Mouse (Mus musculus) CH12.LX (cell line): ENCODE results near the gene Adamtsl4. TPM values are rescaled to one million over a fixed set of nuclear protein-coding genes. Genes with fewer than 3 reads are reported as not detected.

Experiments
- DNase-seq: peaks from one replicate; pipeline ENCODE4 v3.0.0-alpha.2; 2013; ENCODE audit errors: extremely low read depth
- H3K27ac ChIP-seq: 2 replicates; pipeline ENCODE4 v1.5.1; 2012; ENCODE audit warnings: low read depth, mild to moderate bottlenecking, control low read depth, moderate library complexity; ENCODE audit not compliant: insufficient read depth
- H3K27me3 ChIP-seq: replicated peaks from 2 replicates; pipeline ENCODE3; 2012; ENCODE audit warnings: inconsistent platforms
- H3K36me3 ChIP-seq, 2 experiments: replicated peaks in 1 of 2; 2 replicates each; pipeline versions ENCODE3 to v1.6.1; 2012; ENCODE audit warnings: inconsistent platforms in 1 of 2, low read length in 1 of 2, mild to moderate bottlenecking in 1 of 2, mixed read lengths in 1 of 2, moderate library complexity in 1 of 2; ENCODE audit not compliant: control insufficient read depth in 1 of 2, insufficient read depth in 1 of 2
- H3K4me1 ChIP-seq, 2 experiments: 2 replicates each; pipeline ENCODE4 v1.6.1; 2012; ENCODE audit warnings: inconsistent platforms in 1 of 2, moderate library complexity in 1 of 2; ENCODE audit not compliant: insufficient read depth in 2 of 2, control insufficient read depth in 1 of 2
- H3K4me2 ChIP-seq: 2 replicates; pipeline ENCODE4 v1.6.1; 2012; ENCODE audit warnings: low read depth, mild to moderate bottlenecking, control low read depth; ENCODE audit not compliant: poor library complexity, insufficient read depth, severe bottlenecking
- H3K4me3 ChIP-seq, 3 experiments: fragments of 150-350 bp in 1 of 3; sonication (generic) in 1 of 3; replicated peaks in 1 of 3; 2 replicates each; pipeline versions ENCODE3 to v1.5.1; 2011 to 2012; ENCODE audit warnings: low read depth in 2 of 3, low read length in 2 of 3, mild to moderate bottlenecking in 2 of 3, moderate library complexity in 2 of 3, control low read depth in 1 of 3, improper control_type of control experiment in 1 of 3, inconsistent platforms in 1 of 3, mixed read lengths in 1 of 3; ENCODE audit not compliant: poor library complexity in 1 of 3
- H3K79me2 ChIP-seq: replicated peaks from 2 replicates; pipeline ENCODE4 v1.6.1; 2012; ENCODE audit warnings: mild to moderate bottlenecking, moderate library complexity; ENCODE audit not compliant: control insufficient read depth, poor library complexity, insufficient read depth, severe bottlenecking; ENCODE audit errors: extremely low read depth
- H3K9ac ChIP-seq: 2 replicates; pipeline ENCODE4 v1.6.1; 2012; ENCODE audit warnings: low read depth, mild to moderate bottlenecking, control low read depth, moderate library complexity; ENCODE audit not compliant: insufficient read depth
- H3K9me3 ChIP-seq: replicated peaks from 2 replicates; pipeline ENCODE3; 2012; ENCODE audit warnings: low read length, inconsistent platforms, mixed read lengths
- BHLHE40 ChIP-seq: IDR thresholded peaks from 2 replicates; pipeline ENCODE4 v1.6.1; 2011; ENCODE audit warnings: mild to moderate bottlenecking, low read depth, low read length, improper control_type of control experiment
- CHD1 ChIP-seq: IDR thresholded peaks from 2 replicates; pipeline ENCODE4 v1.6.1; 2012; ENCODE audit warnings: low read depth, low read length, improper control_type of control experiment, inconsistent platforms
- CHD2 ChIP-seq: IDR thresholded peaks from 2 replicates; pipeline ENCODE4 v1.6.1; 2011; ENCODE audit warnings: low read length, improper control_type of control experiment
- CTCF ChIP-seq, 2 experiments: IDR thresholded peaks in 1 of 2; conservative IDR thresholded peaks in 1 of 2; 2 replicates each; pipeline ENCODE4 v1.5.1; 2011 to 2012; ENCODE audit warnings: low read depth in 2 of 2, low read length in 2 of 2, improper control_type of control experiment in 1 of 2, inconsistent platforms in 1 of 2, mild to moderate bottlenecking in 1 of 2, moderate library complexity in 1 of 2
- E2F4 ChIP-seq: IDR thresholded peaks from 2 replicates; pipeline ENCODE4 v1.6.1; 2011; ENCODE audit warnings: low read depth, low read length, improper control_type of control experiment; ENCODE audit not compliant: insufficient replicate concordance
- ELF1 ChIP-seq: IDR thresholded peaks from 2 replicates; pipeline ENCODE4 v1.6.1; 2014; ENCODE audit warnings: low read depth, mild to moderate bottlenecking, inconsistent platforms, low read length, improper control_type of control experiment
- EP300 ChIP-seq: IDR thresholded peaks from 2 replicates; pipeline ENCODE4 v1.6.1; 2011; ENCODE audit warnings: low read length, improper control_type of control experiment
- ETS1 ChIP-seq: conservative IDR thresholded peaks from 2 replicates; pipeline ENCODE4 v1.6.1; 2012; ENCODE audit warnings: low read depth, mild to moderate bottlenecking, inconsistent platforms, low read length, improper control_type of control experiment, moderate library complexity
- HCFC1 ChIP-seq: IDR thresholded peaks from 2 replicates; pipeline ENCODE4 v1.6.1; 2012; ENCODE audit warnings: low read depth, mild to moderate bottlenecking, inconsistent platforms, low read length, improper control_type of control experiment
- IRF4 ChIP-seq: IDR thresholded peaks from 2 replicates; pipeline ENCODE4 v1.6.1; 2014; ENCODE audit warnings: low read depth, mild to moderate bottlenecking, inconsistent platforms, low read length, improper control_type of control experiment
- JUND ChIP-seq: conservative IDR thresholded peaks from 2 replicates; pipeline ENCODE4 v1.6.1; 2011; ENCODE audit warnings: low read depth, low read length, improper control_type of control experiment
- MAFK ChIP-seq: IDR thresholded peaks from 2 replicates; pipeline ENCODE4 v1.6.1; 2011; ENCODE audit warnings: low read length, improper control_type of control experiment; ENCODE audit not compliant: insufficient replicate concordance
- MAX ChIP-seq: IDR thresholded peaks from 2 replicates; pipeline ENCODE4 v1.6.1; 2011; ENCODE audit warnings: low read length, improper control_type of control experiment
- MAZ ChIP-seq: IDR thresholded peaks from 2 replicates; pipeline ENCODE4 v1.6.1; 2012; ENCODE audit warnings: low read depth, mild to moderate bottlenecking, inconsistent platforms, low read length, improper control_type of control experiment, moderate library complexity
- MEF2A ChIP-seq: IDR thresholded peaks from 2 replicates; pipeline ENCODE4 v1.6.1; 2014; ENCODE audit warnings: low read depth, mild to moderate bottlenecking, inconsistent platforms, low read length, improper control_type of control experiment, borderline replicate concordance
- MXI1 ChIP-seq: IDR thresholded peaks from 2 replicates; pipeline ENCODE4 v1.6.1; 2011; ENCODE audit warnings: mild to moderate bottlenecking, low read depth, low read length, improper control_type of control experiment
- MYC ChIP-seq: IDR thresholded peaks from 2 replicates; pipeline ENCODE4 v1.6.1; 2011; ENCODE audit warnings: low read depth, mild to moderate bottlenecking, improper control_type of control experiment, low read length
- NELFE ChIP-seq: IDR thresholded peaks from 2 replicates; pipeline ENCODE4 v1.6.1; 2011; ENCODE audit warnings: low read depth, low read length, improper control_type of control experiment
- NRF1 ChIP-seq: IDR thresholded peaks from 2 replicates; pipeline ENCODE4 v1.6.1; 2014; ENCODE audit warnings: low read depth, mild to moderate bottlenecking, inconsistent platforms, low read length, improper control_type of control experiment, moderate library complexity
- PAX5 ChIP-seq: IDR thresholded peaks from 2 replicates; pipeline ENCODE4 v1.6.1; 2012; ENCODE audit warnings: low read length, inconsistent platforms, mixed read lengths
- POLR2A ChIP-seq: IDR thresholded peaks from 2 replicates; pipeline ENCODE4 v1.6.1; 2011; ENCODE audit warnings: low read depth, mild to moderate bottlenecking, improper control_type of control experiment, low read length
- POLR2AphosphoS2 ChIP-seq: IDR thresholded peaks from 2 replicates; pipeline ENCODE4 v1.6.1; 2011; ENCODE audit warnings: low read depth, low read length, improper control_type of control experiment
- RAD21 ChIP-seq: IDR thresholded peaks from 2 replicates; pipeline ENCODE4 v1.6.1; 2011; ENCODE audit warnings: low read depth, mild to moderate bottlenecking, low read length, improper control_type of control experiment, moderate library complexity
- RCOR1 ChIP-seq: conservative IDR thresholded peaks from 2 replicates; pipeline ENCODE4 v1.6.1; 2012; ENCODE audit warnings: low read depth, mild to moderate bottlenecking, inconsistent platforms, low read length, improper control_type of control experiment
- SIN3A ChIP-seq: IDR thresholded peaks from 2 replicates; pipeline ENCODE4 v1.6.1; 2012; ENCODE audit warnings: low read length, improper control_type of control experiment, inconsistent platforms
- SMC3 ChIP-seq: IDR thresholded peaks from 2 replicates; pipeline ENCODE4 v1.6.1; 2011; ENCODE audit warnings: low read depth, low read length, improper control_type of control experiment
- TBP ChIP-seq: conservative IDR thresholded peaks from 2 replicates; pipeline ENCODE4 v1.6.1; 2011; ENCODE audit warnings: low read depth, low read length, improper control_type of control experiment
- TCF12 ChIP-seq: IDR thresholded peaks from 2 replicates; pipeline ENCODE4 v1.6.1; 2014; ENCODE audit warnings: low read depth, mild to moderate bottlenecking, inconsistent platforms, low read length, improper control_type of control experiment
- UBTF ChIP-seq: IDR thresholded peaks from 2 replicates; pipeline ENCODE4 v1.6.1; 2012; ENCODE audit warnings: low read depth, mild to moderate bottlenecking, inconsistent platforms, low read length, improper control_type of control experiment, moderate library complexity
- USF1 ChIP-seq: IDR thresholded peaks from 2 replicates; pipeline ENCODE4 v1.6.1; 2014; ENCODE audit warnings: low read depth, mild to moderate bottlenecking, inconsistent platforms, low read length, improper control_type of control experiment
- USF2 ChIP-seq: conservative IDR thresholded peaks from 2 replicates; pipeline ENCODE4 v1.6.1; 2011; ENCODE audit warnings: low read depth, low read length, improper control_type of control experiment
- ZKSCAN1 ChIP-seq: IDR thresholded peaks from 2 replicates; pipeline ENCODE4 v1.6.1; 2012; ENCODE audit warnings: low read depth, inconsistent platforms, low read length, improper control_type of control experiment, borderline replicate concordance
- ZMIZ1 ChIP-seq: IDR thresholded peaks from 2 replicates; pipeline ENCODE4 v1.6.1; 2012; ENCODE audit warnings: low read depth, mild to moderate bottlenecking, inconsistent platforms, low read length, improper control_type of control experiment
- ZNF384 ChIP-seq: IDR thresholded peaks from 2 replicates; pipeline ENCODE4 v1.6.1; 2012; ENCODE audit warnings: low read depth, low read length, improper control_type of control experiment, inconsistent platforms
- dilution Hi-C: fragments of 300-500 bp; cut with MboI; formaldehyde crosslinking; loops from 2 replicates; pipeline ENCODE4 v1.14.3; 2020; ENCODE audit warnings: low sequenced_read_pairs; ENCODE audit not compliant: extremely low pct_unique_long_range_greater_than_20kb, extremely low pct_ligation_motif_present
- in situ Hi-C: fragments of 300-500 bp; cut with MboI; formaldehyde crosslinking; loops from 3 replicates; pipeline ENCODE4 v1.14.3; 2019; ENCODE audit warnings: low sequenced_read_pairs, low pct_ligation_motif_present, low pct_unique_long_range_greater_than_20kb, mixed read lengths
- polyA plus RNA-seq: library from polyadenylated mRNA; unstranded; fragments of >175 nt; gene quantifications from 2 replicates; pipeline ENCODE4 v1.2.1, GENCODE M21; 2012; ENCODE audit warnings: low read depth; ENCODE audit not compliant: insufficient read length
- total RNA-seq, 2 experiments: library from RNA; depleted of rRNA; stranded (reverse); fragments of 300-350 nt in 1 of 2; fragments of >200 nt in 1 of 2; gene quantifications; 2 replicates each; pipeline ENCODE4 v1.2.3; 2012 to 2014

Gene Adamtsl4
- total and polyA plus RNA-seq, 3 experiments: 0.10 to 0.85 TPM; not detected in 1

DNA sequence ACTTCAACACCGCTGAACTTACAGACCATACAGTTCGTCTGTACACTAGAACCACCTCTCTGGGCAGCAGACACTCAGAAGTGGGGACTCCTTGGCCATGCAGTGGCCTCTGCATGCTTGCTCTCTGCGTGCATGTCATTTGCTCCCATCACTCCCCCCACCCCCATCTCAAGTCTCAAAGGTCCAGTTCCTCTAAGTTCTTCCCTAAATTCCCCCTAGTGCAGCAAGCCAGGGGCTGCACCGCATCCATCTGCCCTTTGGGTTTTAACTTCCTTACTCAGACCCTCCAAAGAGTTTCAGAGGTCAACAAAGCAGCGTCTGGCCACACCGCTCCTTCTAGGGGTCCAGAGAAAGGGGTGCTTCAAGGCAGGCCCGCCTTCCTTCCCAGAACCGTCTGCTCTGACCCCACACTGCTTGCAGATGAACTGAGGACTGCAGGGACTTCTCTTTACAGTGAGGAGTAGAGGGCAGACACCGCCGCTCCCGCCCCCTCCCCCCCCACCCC, 14.0 kb downstream of the Adamtsl4 start (continued):
- TF ChIP-seq TCF12: no peak
- no peak for TF ChIP-seq MEF2A
- TF ChIP-seq, all 38 proteins: peak for 7

DNA sequence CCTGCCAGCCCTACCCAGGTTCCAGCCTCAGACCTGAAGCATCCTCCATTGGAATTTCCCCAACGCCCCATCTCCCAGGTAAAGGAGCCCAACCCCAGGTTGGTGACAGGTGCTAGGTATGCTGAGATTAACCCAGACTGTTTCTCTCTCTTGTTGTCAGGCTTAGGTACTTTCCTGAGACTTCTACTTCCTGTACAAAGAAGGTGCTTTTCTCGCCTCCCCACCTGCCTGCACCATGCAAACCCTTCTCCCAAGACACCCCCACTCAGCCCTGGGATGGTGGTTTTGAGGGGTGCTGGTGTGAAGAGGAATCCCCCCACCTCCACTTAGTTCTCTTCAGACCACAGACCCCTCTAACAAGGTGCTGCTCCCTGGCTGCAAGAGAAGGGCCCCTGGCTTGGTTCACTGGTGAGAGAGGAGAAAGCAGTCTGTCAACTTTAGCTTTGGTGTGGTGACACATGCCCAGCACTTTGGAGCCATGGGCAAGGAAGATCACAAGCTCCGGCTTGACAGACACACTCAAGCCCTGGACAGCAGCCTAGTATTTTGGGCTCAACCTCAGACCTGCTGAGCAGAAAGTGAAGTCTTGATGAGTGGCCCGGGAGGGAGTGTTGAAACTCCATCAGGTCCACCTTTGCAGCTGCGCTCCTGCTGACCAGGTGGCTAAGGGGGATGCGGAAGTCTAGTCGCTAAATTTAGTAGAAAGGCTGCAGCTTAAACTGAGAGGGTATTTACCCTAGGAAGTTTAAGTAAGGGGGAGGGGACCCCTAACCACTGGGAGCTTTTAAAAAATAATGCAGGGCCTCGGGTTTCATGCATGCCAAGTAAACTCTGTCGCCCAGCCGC, 14.6 kb downstream of the Adamtsl4 start:
- H3K79me2 ChIP-seq: peaks cover 17% of the 10 kb centered on the region
- peak; percentile 82 for DNase-seq
- peaks cover 0 to 17% of the 10 kb centered on the region in 2 experiments for H3K36me3 ChIP-seq
- peak overlapping the region; percentile 87 for H3K9ac ChIP-seq
- peaks cover 42 to 88% of the 10 kb centered on the region in 2 experiments for H3K4me1 ChIP-seq
- in situ Hi-C loops (no loop called here), dilution Hi-C loops (no loop called here)
- H3K4me3 ChIP-seq: peak overlapping the region in 2 of 3 experiments; percentile 25 to 49
- H3K27me3 ChIP-seq: no peaks in the 10 kb centered on the region
- peak overlapping the region; percentile 98 for H3K4me2 ChIP-seq
- H3K27ac ChIP-seq: peak overlapping the region; percentile 99
- no peaks in the 10 kb centered on the region for H3K9me3 ChIP-seq
- no peak for TF ChIP-seq JUND
- peak; percentile 79; the same call in 1 of the 2 replicates for TF ChIP-seq MYC
- TF ChIP-seq POLR2A: no peak; the same call in none of the 2 replicates
- TF ChIP-seq USF1: no peak
- no peak; the same call in 1 of the 2 replicates for TF ChIP-seq MXI1
- TF ChIP-seq POLR2AphosphoS2: no peak
- TF ChIP-seq MAX: peak; percentile 24; the same call in 1 of the 2 replicates
- no peak for TF ChIP-seq UBTF
- peak; percentile 48; the same call in 1 of the 2 replicates for TF ChIP-seq ZMIZ1
- peak; percentile 60 for TF ChIP-seq NRF1
- TF ChIP-seq ZKSCAN1: no peak
- no peak; the same call in 1 of the 2 replicates for TF ChIP-seq NELFE
- no peak for TF ChIP-seq HCFC1
- peak; percentile 94 for TF ChIP-seq MEF2A
- TF ChIP-seq RAD21: no peak
- TF ChIP-seq ELF1: peak; percentile 69; the same call in 1 of the 2 replicates
- TF ChIP-seq SIN3A: 0 out of 2 replicates have a peak, but pooled peaks have one; percentile 43
- no peak for TF ChIP-seq CTCF (conservative IDR thresholded peaks at IDR 0.05 in 1 of 2, IDR thresholded peaks at IDR 0.05 in 1 of 2; ENCODE audit: low read depth in 2 of 2, low read length in 2 of 2)
- peak; percentile 78; the same call in 1 of the 2 replicates for TF ChIP-seq CHD1
- TF ChIP-seq TBP: 0 out of 2 replicates have a peak, but pooled peaks have one; percentile 17
- 0 out of 2 replicates have a peak, but pooled peaks have one; percentile 47 for TF ChIP-seq E2F4
- peak; percentile 81 for TF ChIP-seq ETS1
- TF ChIP-seq RCOR1: peak; percentile 82
- TF ChIP-seq PAX5: no peak
- peak; percentile 74 for TF ChIP-seq BHLHE40
- no peak for TF ChIP-seq SMC3
- TF ChIP-seq ZNF384: no peak; the same call in 1 of the 2 replicates
- peak; percentile 88 for TF ChIP-seq EP300
- TF ChIP-seq TCF12: peak; percentile 98
- TF ChIP-seq USF2: no peak
- peak; percentile 84; the same call in 1 of the 2 replicates for TF ChIP-seq IRF4
- TF ChIP-seq MAFK: 0 out of 2 replicates have a peak, but pooled peaks have one; percentile 15
- peak; percentile 89 for TF ChIP-seq CHD2
- TF ChIP-seq MAZ: peak; percentile 70; the same call in 1 of the 2 replicates
